Mouse (Mus musculus): ENCODE measurements at regions not wholly inside any gene's neighbourhood (a gene's known extent, or its start where the extent isn't known, plus 50 kb on each side); places are given as distances from the start of the nearest gene placed in this dataset.

DNA sequence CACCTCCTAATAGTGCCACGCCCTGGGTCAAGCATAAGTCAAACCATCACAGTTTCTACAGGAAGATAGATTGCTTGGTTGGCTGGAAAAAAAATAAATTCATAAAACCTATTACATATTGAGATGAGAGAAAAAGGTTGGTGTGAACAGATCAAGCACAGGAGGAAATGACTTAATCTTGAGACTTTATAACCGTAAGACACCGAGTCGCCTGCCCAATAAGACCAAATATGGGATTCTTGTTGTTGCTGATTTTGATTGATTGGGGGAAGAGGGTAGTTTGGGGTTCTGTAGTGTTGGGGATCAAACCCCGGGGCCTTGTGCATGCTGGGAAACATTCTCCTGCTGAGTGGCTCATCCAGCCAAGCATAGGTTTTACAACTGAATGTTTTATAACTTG is 122.9 kb downstream of the Sp3 start:
- H3K4me3 ChIP-seq (replicated peaks; ENCODE audit: low read length) = no peak overlapping the region
- no peak overlapping the region for H3K27ac ChIP-seq (replicated peaks; ENCODE audit: low read depth, low read length)
- 87% methylated on average over 5 of the region's 5 CpGs for WGBS
- TF ChIP-seq POLR2A (IDR thresholded peaks at IDR 0.05; ENCODE audit: borderline replicate concordance, extremely low read depth, insufficient read depth, insufficient read length) = no peak
- no peak overlapping the region for H3K9ac ChIP-seq (ENCODE audit: low read depth, low read length, severe bottlenecking)
- no peaks in the 10 kb centered on the region for H3K36me3 ChIP-seq (ENCODE audit: control insufficient read depth, insufficient read depth, low read length)
- DNase-seq (ENCODE audit: low spot score) (no peak), ATAC-seq (ENCODE audit: low FRiP score, low read depth) (no peak)
- H3K4me1 ChIP-seq (ENCODE audit: control insufficient read depth, insufficient read depth, low read length) = peaks cover 8% of the 10 kb centered on the region
- H3K4me2 ChIP-seq (replicated peaks; ENCODE audit: low read depth, low read length, severe bottlenecking) = no peak overlapping the region
- H3K27me3 ChIP-seq (ENCODE audit: control insufficient read depth, insufficient read depth, low read length) = no peaks in the 10 kb centered on the region
- no peaks in the 10 kb centered on the region for H3K9me3 ChIP-seq (ENCODE audit: control insufficient read depth, low read length)

DNA sequence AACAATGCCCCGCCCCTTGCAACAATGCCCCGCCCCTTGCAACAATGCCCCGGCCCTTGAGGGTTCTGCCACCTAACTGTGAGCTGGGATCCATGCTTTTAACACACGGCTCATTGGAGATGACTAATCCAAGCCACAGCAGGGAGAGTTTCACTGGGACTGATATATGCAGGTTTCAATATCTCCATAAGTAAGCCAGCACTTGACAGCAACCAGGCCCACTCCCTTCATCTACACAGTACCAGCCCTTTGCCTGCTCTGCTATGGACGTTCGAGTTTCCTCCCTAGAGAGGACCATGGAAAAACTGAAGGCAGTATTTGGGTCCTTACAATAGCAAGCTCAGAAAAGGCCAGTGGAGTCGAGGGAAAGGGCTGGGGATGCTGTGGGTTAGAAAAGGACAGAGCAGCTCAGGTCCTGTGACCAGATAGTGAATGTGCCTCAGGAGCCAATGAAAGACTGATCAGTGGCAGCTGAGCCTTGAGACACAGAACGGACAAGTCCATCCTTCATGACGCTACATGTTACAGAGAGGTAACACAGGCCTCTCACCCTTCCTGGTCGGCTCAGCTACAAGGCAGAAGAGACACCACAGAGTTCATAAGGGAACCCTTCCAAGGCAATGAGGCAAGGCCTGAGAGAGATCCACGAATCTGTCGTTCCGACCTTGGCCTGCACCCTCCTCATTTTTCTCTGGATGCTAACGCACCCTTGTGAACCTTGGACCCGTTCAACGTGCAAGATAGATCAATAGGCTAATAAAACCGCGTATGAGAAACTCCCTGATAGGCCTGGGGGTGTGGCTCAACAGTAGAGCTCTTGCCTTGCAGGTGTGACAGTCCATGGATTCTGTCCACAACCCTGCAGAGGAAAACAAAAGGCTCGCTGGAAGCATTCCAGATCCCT is 114.5 kb downstream of the Sp3 start:
- no peak overlapping the region for H3K27ac ChIP-seq (replicated peaks; ENCODE audit: low read depth, low read length)
- no peaks in the 10 kb centered on the region for H3K36me3 ChIP-seq (ENCODE audit: control insufficient read depth, insufficient read depth, low read length)
- DNase-seq (ENCODE audit: low spot score) = no peak
- 0 out of 2 replicates have a peak, but pooled peaks cover 5% of the 10 kb centered on the region for H3K9me3 ChIP-seq (ENCODE audit: control insufficient read depth, low read length)
- WGBS = 60% methylated on average over 19 of the region's 19 CpGs
- H3K4me2 ChIP-seq (replicated peaks; ENCODE audit: low read depth, low read length, severe bottlenecking) = no peak overlapping the region
- TF ChIP-seq POLR2A (IDR thresholded peaks at IDR 0.05; ENCODE audit: borderline replicate concordance, extremely low read depth, insufficient read depth, insufficient read length) = no peak
- no peak for ATAC-seq (ENCODE audit: low FRiP score, low read depth)
- H3K27me3 ChIP-seq (ENCODE audit: control insufficient read depth, insufficient read depth, low read length) = no peaks in the 10 kb centered on the region
- no peaks in the 10 kb centered on the region for H3K4me1 ChIP-seq (ENCODE audit: control insufficient read depth, insufficient read depth, low read length)
- no peak overlapping the region for H3K4me3 ChIP-seq (replicated peaks; ENCODE audit: low read length)
- no peak overlapping the region for H3K9ac ChIP-seq (ENCODE audit: low read depth, low read length, severe bottlenecking)

DNA sequence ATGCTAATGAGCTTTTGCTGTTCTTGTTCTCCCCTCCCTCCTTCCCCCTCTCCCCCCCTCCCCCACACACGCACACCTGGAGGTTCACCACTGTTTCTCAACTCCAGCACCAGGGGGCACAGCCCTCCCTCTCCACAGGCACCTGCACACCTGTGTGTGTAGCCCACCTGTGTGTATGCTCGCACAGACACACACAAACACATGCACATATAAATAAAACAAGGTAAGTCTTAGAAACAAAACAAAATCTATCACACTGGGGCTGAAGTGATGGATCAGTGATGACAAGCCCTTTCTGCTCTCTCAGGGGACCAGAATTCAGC is 113.9 kb downstream of the Sp3 start:
- Histone ChIP-seq H3K4me2 (replicated peaks; ENCODE audit: low read depth, low read length, severe bottlenecking) (no peak overlapping the region), H3K4me3 (replicated peaks; ENCODE audit: low read length) (no peak overlapping the region), H3K4me1 (ENCODE audit: control insufficient read depth, insufficient read depth, low read length) (no peaks in the 10 kb centered on the region), H3K36me3 (ENCODE audit: control insufficient read depth, insufficient read depth, low read length) (no peaks in the 10 kb centered on the region), H3K27me3 (ENCODE audit: control insufficient read depth, insufficient read depth, low read length) (no peaks in the 10 kb centered on the region), H3K9ac (ENCODE audit: low read depth, low read length, severe bottlenecking) (no peak overlapping the region), H3K9me3 (ENCODE audit: control insufficient read depth, low read length) (0 out of 2 replicates have a peak, but pooled peaks cover 5% of the 10 kb centered on the region), H3K27ac (replicated peaks; ENCODE audit: low read depth, low read length) (no peak overlapping the region)
- TF ChIP-seq POLR2A (IDR thresholded peaks at IDR 0.05; ENCODE audit: borderline replicate concordance, extremely low read depth, insufficient read depth, insufficient read length) = no peak
- WGBS = 53% methylated on average over 2 of the region's 2 CpGs
- ATAC-seq (ENCODE audit: low FRiP score, low read depth) (no peak), DNase-seq (ENCODE audit: low spot score) (no peak)

DNA sequence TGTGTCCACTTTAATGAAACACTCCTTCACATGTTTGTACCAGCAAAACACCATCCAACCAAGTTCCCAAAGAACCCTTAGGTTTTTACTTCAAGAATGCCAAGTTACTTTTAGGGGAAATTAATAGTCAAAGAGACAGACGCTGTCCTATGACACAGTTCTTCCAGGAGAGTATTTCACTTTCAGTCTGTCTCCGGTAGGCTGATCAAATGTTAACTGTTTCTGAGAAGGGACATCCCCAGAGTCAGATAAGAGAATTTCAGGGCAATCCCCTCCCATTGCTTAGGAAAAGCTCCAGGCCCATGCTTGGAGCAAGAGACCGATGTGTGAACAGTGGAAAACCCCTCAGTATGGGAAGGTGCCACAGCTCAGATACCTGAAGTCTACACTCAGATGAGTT is 112.1 kb downstream of the Sp3 start:
- H3K27ac ChIP-seq (replicated peaks; ENCODE audit: low read depth, low read length) = no peak overlapping the region
- no peak overlapping the region for H3K4me2 ChIP-seq (replicated peaks; ENCODE audit: low read depth, low read length, severe bottlenecking)
- no peaks in the 10 kb centered on the region for H3K27me3 ChIP-seq (ENCODE audit: control insufficient read depth, insufficient read depth, low read length)
- no peak overlapping the region for H3K4me3 ChIP-seq (replicated peaks; ENCODE audit: low read length)
- H3K4me1 ChIP-seq (ENCODE audit: control insufficient read depth, insufficient read depth, low read length) = no peaks in the 10 kb centered on the region
- WGBS = 97% methylated on average over 3 of the region's 3 CpGs
- H3K36me3 ChIP-seq (ENCODE audit: control insufficient read depth, insufficient read depth, low read length) = no peaks in the 10 kb centered on the region
- H3K9me3 ChIP-seq (ENCODE audit: control insufficient read depth, low read length) = 0 out of 2 replicates have a peak, but pooled peaks cover 5% of the 10 kb centered on the region
- H3K9ac ChIP-seq (ENCODE audit: low read depth, low read length, severe bottlenecking) = no peak overlapping the region
- no peak for TF ChIP-seq POLR2A (IDR thresholded peaks at IDR 0.05; ENCODE audit: borderline replicate concordance, extremely low read depth, insufficient read depth, insufficient read length)
- DNase-seq (ENCODE audit: low spot score) = no peak
- ATAC-seq (ENCODE audit: low FRiP score, low read depth) = no peak

DNA sequence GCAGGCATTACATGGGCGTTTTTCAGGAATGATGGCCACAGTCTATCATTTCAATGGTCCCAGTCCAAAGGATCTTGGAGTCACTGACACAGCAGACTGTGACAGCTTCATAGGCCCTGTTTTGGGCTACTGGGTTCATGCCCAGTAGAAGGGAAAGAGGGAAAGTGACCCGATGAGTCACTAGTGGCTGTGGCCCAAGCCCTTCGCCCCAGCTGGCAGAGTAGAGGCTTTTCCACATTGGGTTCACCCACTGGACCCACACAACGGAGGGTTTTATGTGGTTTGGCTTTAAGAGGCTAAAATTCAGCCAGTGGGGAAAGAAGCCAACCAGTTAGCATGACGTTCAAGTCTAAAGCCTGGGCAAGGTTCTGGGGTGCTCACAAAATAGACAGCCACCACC is 108.4 kb downstream of the Sp3 start:
- Histone ChIP-seq H3K27ac (replicated peaks; ENCODE audit: low read depth, low read length) (no peak overlapping the region), H3K27me3 (ENCODE audit: control insufficient read depth, insufficient read depth, low read length) (no peaks in the 10 kb centered on the region), H3K4me2 (replicated peaks; ENCODE audit: low read depth, low read length, severe bottlenecking) (no peak overlapping the region), H3K9ac (ENCODE audit: low read depth, low read length, severe bottlenecking) (no peak overlapping the region), H3K4me1 (ENCODE audit: control insufficient read depth, insufficient read depth, low read length) (no peaks in the 10 kb centered on the region), H3K9me3 (ENCODE audit: control insufficient read depth, low read length) (0 out of 2 replicates have a peak, but pooled peaks cover 5% of the 10 kb centered on the region), H3K36me3 (ENCODE audit: control insufficient read depth, insufficient read depth, low read length) (no peaks in the 10 kb centered on the region), H3K4me3 (replicated peaks; ENCODE audit: low read length) (no peak overlapping the region)
- WGBS = 77% methylated on average over 5 of the region's 5 CpGs
- DNase-seq (ENCODE audit: low spot score) = no peak
- ATAC-seq (ENCODE audit: low FRiP score, low read depth) = no peak
- no peak for TF ChIP-seq POLR2A (IDR thresholded peaks at IDR 0.05; ENCODE audit: borderline replicate concordance, extremely low read depth, insufficient read depth, insufficient read length)
